ENCODE assay signal across 29 mouse cellular contexts in genomic region chr5:130977999-130978398, GRCm38 (mm10).
DNase-seq lines count a peak whose midpoint lies in the region; ATAC-seq and TF ChIP-seq lines count a peak whose summit lies in the region.
"Had no signal": no experiment of that assay in that cellular context is flagged by ENCODE, and none has a peak within 500 bp of the region (broad histone marks: within the 10 kb centered on the region; RNA-seq: fewer than 3 reads in every experiment).

No protein-coding gene starts in this region.

- in situ Hi-C loops in Patski (cut with MboI; ENCODE audit: low pct_unique_long_range_greater_than_20kb) = no loop called here

- no peak overlapping the region for H3K4me2 ChIP-seq in lung, embryonic 14.5 days
- H3K4me2 ChIP-seq in lung, postnatal 0 days (replicated peaks; ENCODE audit: low read depth, low read length) = no peak overlapping the region
- no peak overlapping the region for H3K4me2 ChIP-seq in stomach, postnatal 0 days (replicated peaks; ENCODE audit: low read depth)
- H3K4me2 ChIP-seq: hindbrain, embryonic 15.5 days; kidney, embryonic 15.5 days; limb, embryonic 13.5 days; liver, embryonic 13.5 days; lung, embryonic 15.5 days; midbrain, embryonic 11.5 days; neural tube, embryonic 13.5 days had no signal

- H3K4me1 ChIP-seq in lung, embryonic 14.5 days (ENCODE audit: insufficient read depth) = no peaks in the 10 kb centered on the region
- no peaks in the 10 kb centered on the region for H3K4me1 ChIP-seq in lung, postnatal 0 days (ENCODE audit: insufficient read depth, low read depth, low read length)
- no peaks in the 10 kb centered on the region for H3K4me1 ChIP-seq in stomach, postnatal 0 days (replicated peaks; ENCODE audit: control insufficient read depth, insufficient read depth)
- H3K4me1 ChIP-seq: forebrain, embryonic 10.5 days; hindbrain, embryonic 10.5 days; hindbrain, embryonic 15.5 days; kidney, embryonic 15.5 days; limb, embryonic 13.5 days; liver, embryonic 13.5 days; lung, embryonic 15.5 days; neural tube, embryonic 13.5 days had no signal

- H3K27me3 ChIP-seq in lung, embryonic 14.5 days (ENCODE audit: insufficient read depth, low read length) = no peaks in the 10 kb centered on the region
- H3K27me3 ChIP-seq in lung, postnatal 0 days (replicated peaks; ENCODE audit: insufficient read depth, low read length) = no peaks in the 10 kb centered on the region
- no peaks in the 10 kb centered on the region for H3K27me3 ChIP-seq in Patski
- H3K27me3 ChIP-seq in stomach, postnatal 0 days (ENCODE audit: control insufficient read depth, insufficient read depth, low read length) = no peaks in the 10 kb centered on the region
- H3K27me3 ChIP-seq: hindbrain, embryonic 15.5 days; kidney, embryonic 15.5 days; limb, embryonic 13.5 days; liver, embryonic 13.5 days; lung, embryonic 15.5 days; neural tube, embryonic 13.5 days had no signal

- peaks cover 4% of the 10 kb centered on the region; the same call in 1 of the 2 replicates for H3K9me3 ChIP-seq in lung, embryonic 14.5 days (ENCODE audit: low read depth, low read length)
- H3K9me3 ChIP-seq in lung, postnatal 0 days (ENCODE audit: low read length) = no peaks in the 10 kb centered on the region
- H3K9me3 ChIP-seq in stomach, postnatal 0 days (ENCODE audit: control insufficient read depth, low read length) = no peaks in the 10 kb centered on the region
- H3K9me3 ChIP-seq: forebrain, embryonic 10.5 days; hindbrain, embryonic 15.5 days; limb, embryonic 13.5 days; liver, embryonic 13.5 days; lung, embryonic 15.5 days; neural tube, embryonic 13.5 days had no signal

- POLR2A ChIA-PET in Patski (lab: Charles Lee) = interaction anchor here (0.6 kb wide), 1 partner anchor 660 kb away, joined by 5 read pairs; no protein-coding TSS in a partner anchor

- TF ChIP-seq CTCF in lung, embryonic 14.5 days (IDR thresholded peaks at IDR 0.05; ENCODE audit: low read depth) = peak; percentile 21; the same call in 1 of the 2 replicates
- TF ChIP-seq CTCF in lung, postnatal 0 days (IDR thresholded peaks at IDR 0.05) = no peak
- peak; percentile 28 for TF ChIP-seq CTCF in Patski (IDR thresholded peaks at IDR 0.05)
- TF ChIP-seq CTCF in stomach, postnatal 0 days (IDR thresholded peaks at IDR 0.05; ENCODE audit: low read depth) = peak; percentile 28

- TF ChIP-seq EP300 in lung, postnatal 0 days (IDR thresholded peaks at IDR 0.05) = no peak
- no peak for TF ChIP-seq EP300 in stomach, postnatal 0 days (optimal IDR thresholded peaks at IDR 0.05)

- H3K27ac ChIP-seq in lung, embryonic 14.5 days (ENCODE audit: low read depth) = no peak overlapping the region
- no peak overlapping the region for H3K27ac ChIP-seq in lung, postnatal 0 days (ENCODE audit: low read length)
- H3K27ac ChIP-seq in stomach, postnatal 0 days (replicated peaks) = no peak overlapping the region
- H3K27ac ChIP-seq: forebrain, embryonic 10.5 days; hindbrain, embryonic 10.5 days; hindbrain, embryonic 15.5 days; kidney, embryonic 15.5 days; limb, embryonic 13.5 days; liver, embryonic 13.5 days; lung, embryonic 15.5 days; neural tube, embryonic 13.5 days had no signal

- no peak for ATAC-seq in lung, embryonic 14.5 days (ENCODE audit: insufficient read depth)
- no peak for ATAC-seq in lung, postnatal 0 days
- ATAC-seq in Patski = no peak
- ATAC-seq in stomach, postnatal 0 days (ENCODE audit: low FRiP score, low TSS enrichment) = no peak
- ATAC-seq: activated CD4-positive, CD25-positive, alpha-beta regulatory T cell, adult 4 months; forebrain, postnatal 0 days; inflammation-experienced regulatory T-cells, adult 6 months had no signal

- H3K36me3 ChIP-seq in lung, embryonic 14.5 days (ENCODE audit: insufficient read depth) = no peaks in the 10 kb centered on the region
- no peaks in the 10 kb centered on the region for H3K36me3 ChIP-seq in lung, postnatal 0 days (ENCODE audit: insufficient read depth, low read length)
- no peaks in the 10 kb centered on the region for H3K36me3 ChIP-seq in stomach, postnatal 0 days (ENCODE audit: control insufficient read depth, insufficient read depth, low read length)
- H3K36me3 ChIP-seq: forebrain, embryonic 10.5 days; hindbrain, embryonic 10.5 days; hindbrain, embryonic 15.5 days; kidney, embryonic 15.5 days; limb, embryonic 13.5 days; liver, embryonic 13.5 days; lung, embryonic 15.5 days; neural tube, embryonic 13.5 days had no signal

- WGBS in lung, embryonic 14.5 days = 93% methylated on average over 3 of the region's 3 CpGs
- 90% methylated on average over 3 of the region's 3 CpGs for WGBS in lung, postnatal 0 days
- 94% methylated on average over 3 of the region's 3 CpGs for WGBS in stomach, postnatal 0 days

- H3K9ac ChIP-seq in lung, embryonic 14.5 days = no peak overlapping the region
- no peak overlapping the region for H3K9ac ChIP-seq in lung, postnatal 0 days (replicated peaks; ENCODE audit: low read depth)
- no peak overlapping the region for H3K9ac ChIP-seq in stomach, postnatal 0 days (ENCODE audit: low read length)
- H3K9ac ChIP-seq: forebrain, postnatal 0 days; hindbrain, embryonic 15.5 days; kidney, embryonic 15.5 days; limb, embryonic 13.5 days; liver, embryonic 13.5 days; lung, embryonic 15.5 days; neural tube, embryonic 13.5 days had no signal

- H3K4me3 ChIP-seq in lung, embryonic 14.5 days (ENCODE audit: low read depth, low read length) = no peak overlapping the region
- no peak overlapping the region for H3K4me3 ChIP-seq in lung, postnatal 0 days (ENCODE audit: low read depth, low read length)
- no peak overlapping the region for H3K4me3 ChIP-seq in stomach, postnatal 0 days (ENCODE audit: low read depth, low read length)
- H3K4me3 ChIP-seq: forebrain, embryonic 10.5 days; hindbrain, embryonic 10.5 days; hindbrain, embryonic 15.5 days; kidney, embryonic 15.5 days; limb, embryonic 13.5 days; liver, embryonic 13.5 days; lung, embryonic 15.5 days; neural tube, embryonic 13.5 days had no signal

- CTCF ChIA-PET in Patski (lab: Charles Lee) = interaction anchor here (0.9 kb wide), 1 partner anchor 16 kb away, joined by 3 read pairs; no protein-coding TSS in a partner anchor

- peak; percentile 50 for DNase-seq in heart, adult 11 months
- DNase-seq in heart, adult 8-10 months (ENCODE audit: low spot score) = no peak
- DNase-seq in lung, embryonic 14.5 days = no peak
- DNase-seq in lung, postnatal 0 days (ENCODE audit: low spot score) = no peak
- no peak for DNase-seq in Patski (ENCODE audit: low read depth, low spot score)
- no peak for DNase-seq in stomach, postnatal 0 days (ENCODE audit: low spot score)
- no peak for DNase-seq in testis, postnatal 10 days (ENCODE audit: low spot score)
- DNase-seq in thymus, postnatal 36 days = no peak
- DNase-seq: adrenal gland, adult 2 months; adrenal gland, postnatal 36 days; cerebellum, adult 2 months; cerebellum, postnatal 25 days; forebrain, postnatal 0 days; gastrocnemius, postnatal 10 days; heart, postnatal 14 days; kidney, adult 11 months; kidney, postnatal 25 days; liver, embryonic 13.5 days; lung, postnatal 36 days had no signal
